Mouse (Mus musculus) urinary bladder, adult 18-20 months (tissue): ENCODE measurements around the gene Hus1.
A peak's percentile ranks its signal among the peaks of the same experiment; 100 is the strongest.

Source experiments
- DNase-seq, 2 experiments: peaks; one replicate each; pipeline ENCODE4 v3.0.0; 2022; ENCODE audit warnings: low spot score in 2 of 2, mixed read lengths in 2 of 2

Gene Hus1

DNA sequence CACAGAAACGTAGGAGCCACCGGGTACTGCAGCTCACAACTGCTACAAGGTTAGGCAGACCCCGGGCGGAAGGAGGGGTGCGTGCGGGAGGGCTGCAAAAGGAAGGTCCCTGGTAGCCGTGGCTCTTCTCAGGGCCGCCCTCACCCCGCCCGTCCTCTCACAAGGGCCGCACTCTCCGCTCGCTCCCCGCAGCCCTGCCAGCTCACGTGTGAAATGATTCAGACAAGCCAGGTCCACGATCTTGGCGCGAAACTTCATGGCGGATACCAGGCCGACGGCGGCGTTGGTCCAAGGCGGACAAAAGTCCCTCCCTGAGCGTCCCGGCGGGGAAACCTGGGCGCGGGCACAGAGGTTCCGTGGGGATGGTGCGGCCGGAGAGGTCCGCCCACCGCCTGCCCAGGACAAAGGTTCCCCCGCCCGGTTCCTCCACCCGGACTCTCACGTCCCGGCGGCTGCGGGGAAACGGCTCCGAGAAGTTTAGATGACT, at the start of gene Hus1:
Gene Hus1, minus strand, starts transcription at position 339 of the 487 bp plus-strand sequence.
- peak; percentile 81 to 90 for DNase-seq

DNA sequence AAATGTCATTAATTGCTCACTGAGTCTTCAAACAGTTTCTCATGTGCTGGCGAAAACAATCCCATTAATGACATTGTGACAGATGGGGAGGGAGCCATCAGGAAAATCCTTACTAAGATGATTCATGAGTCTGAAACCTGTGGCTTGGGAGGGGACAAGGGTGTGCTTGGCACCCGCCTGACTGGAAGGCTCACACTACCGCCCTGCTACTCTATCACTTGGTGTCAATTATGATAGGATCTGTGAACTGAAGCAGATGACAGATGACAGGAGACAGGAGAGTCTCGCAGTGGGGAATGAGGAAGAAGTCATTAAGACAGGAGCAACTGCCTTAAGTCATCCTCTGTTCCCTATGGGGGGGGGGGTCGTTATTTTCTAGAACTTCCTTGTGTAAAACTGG, 49.5 kb upstream of the Hus1 start:
- no peak for DNase-seq

DNA sequence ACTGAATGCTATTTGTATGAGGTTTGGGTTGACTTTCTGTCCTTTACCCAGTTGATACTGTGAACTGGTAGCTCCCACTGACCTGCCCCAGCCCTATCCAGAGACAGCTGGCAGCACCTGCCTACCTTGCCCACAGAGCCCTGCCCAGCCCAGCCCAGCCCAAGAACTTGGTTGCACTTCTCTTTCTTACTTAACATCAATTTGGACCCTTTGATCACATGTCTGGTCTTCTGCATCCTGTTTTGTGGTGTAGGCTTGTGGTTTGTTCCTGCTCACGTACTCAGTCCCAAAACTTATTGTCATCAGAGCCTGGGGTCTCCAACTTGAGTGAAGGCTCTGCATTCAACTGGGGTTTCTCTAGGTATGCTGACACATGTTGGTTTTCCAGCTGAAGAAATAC, 49.0 kb upstream of the Hus1 start:
- no peak for DNase-seq

DNA sequence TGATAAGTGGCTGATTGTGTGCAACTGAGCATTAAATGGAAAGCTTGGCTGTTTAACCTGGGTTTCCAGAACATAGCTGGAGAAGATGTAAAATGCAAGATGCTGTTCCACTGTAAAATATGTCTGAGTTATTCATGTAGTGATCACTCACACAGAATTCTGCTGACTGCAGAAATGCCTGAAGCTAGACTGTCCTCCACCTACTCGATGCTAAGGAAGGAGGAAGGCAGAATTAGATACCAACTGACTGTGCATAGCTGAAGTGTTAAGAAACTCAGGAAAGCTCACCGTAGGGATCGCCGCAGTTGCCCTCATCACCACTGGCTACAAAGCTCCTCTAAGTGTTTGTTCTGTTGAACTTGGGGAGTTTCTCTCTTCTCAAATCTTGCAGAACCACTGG, 46.7 kb upstream of the Hus1 start:
- DNase-seq = no peak

DNA sequence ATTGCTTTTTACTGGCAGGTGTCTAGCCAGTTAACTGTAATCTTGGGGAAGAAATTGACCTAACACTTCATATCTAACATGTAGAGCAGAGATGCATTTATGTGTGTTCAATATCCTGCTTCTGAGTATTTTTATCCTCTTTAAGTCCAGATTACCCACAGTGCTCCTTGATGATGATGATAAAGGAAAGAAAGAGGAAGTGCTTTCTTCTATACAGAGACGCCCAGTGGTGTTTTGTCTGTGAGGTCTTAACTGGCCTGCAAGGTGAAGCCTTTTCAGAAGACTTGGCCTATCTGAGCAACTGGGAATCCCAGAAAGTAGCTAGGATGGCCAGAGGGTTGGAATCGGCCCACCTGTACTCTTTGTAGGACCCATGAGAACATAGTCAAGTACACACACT, 45.9 kb upstream of the Hus1 start:
- no peak for DNase-seq

DNA sequence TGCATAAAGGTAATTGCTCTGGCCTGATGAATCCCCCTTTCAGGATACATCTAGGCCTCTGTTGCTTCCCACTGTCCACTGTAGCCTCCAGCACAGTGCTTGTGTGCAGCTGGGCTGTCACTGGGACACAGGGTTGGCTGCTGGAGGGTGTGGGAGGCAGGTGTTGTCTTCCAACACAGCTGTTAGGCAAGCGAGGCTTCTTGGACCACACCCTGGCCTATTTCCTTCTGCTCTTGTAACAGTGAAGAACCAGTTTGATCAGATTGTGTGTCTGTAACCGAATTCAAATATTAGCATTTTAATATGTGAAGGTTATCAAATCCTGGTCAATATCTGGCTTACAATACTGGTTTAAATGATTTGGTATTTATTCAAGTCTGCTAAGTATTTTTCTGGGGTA, 40.9 kb upstream of the Hus1 start:
- DNase-seq = no peak

DNA sequence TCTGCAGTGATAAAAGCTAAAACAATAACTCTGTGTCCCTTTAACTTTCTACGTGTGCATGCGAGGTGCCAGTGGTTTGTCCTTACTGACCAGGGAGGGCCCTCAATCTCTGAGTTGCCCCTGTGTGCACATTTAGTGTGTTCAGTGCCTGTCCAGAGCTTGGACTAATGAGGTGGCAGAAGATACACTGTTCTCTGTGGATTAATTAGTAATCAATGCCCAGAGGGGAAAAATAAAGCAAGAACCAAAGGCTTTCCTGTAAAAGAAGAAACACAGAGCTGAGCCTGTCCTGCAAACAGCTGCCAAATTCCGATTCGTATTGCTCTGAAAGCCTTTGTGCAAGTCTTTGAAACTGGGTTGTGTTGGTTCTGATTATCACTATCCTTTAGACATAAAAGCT, 39.2 kb upstream of the Hus1 start:
- no peak for DNase-seq

DNA sequence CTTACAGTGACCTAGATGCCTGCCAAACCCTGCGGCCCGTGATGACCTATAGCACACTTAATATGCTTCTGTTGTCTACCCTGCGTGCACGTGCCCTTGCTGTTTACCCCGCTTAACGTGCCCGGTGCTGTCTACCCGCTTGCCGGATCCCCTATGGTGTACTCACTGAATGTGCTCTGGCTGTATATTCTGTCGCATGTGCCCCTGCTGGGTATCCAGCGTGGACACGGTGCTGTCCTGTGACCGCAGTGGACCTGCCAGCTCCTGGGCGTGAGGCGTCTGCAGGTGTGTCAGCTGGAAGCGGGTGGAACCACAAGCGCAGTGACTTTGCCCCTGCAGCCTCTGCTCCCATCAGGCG, 37.7 kb upstream of the Hus1 start, which contains the start of gene Sun3:
Gene Sun3, minus strand, starts transcription at position 289 of the 358 bp plus-strand sequence.
- peak in 1 of 2 experiments; percentile 44 for DNase-seq

DNA sequence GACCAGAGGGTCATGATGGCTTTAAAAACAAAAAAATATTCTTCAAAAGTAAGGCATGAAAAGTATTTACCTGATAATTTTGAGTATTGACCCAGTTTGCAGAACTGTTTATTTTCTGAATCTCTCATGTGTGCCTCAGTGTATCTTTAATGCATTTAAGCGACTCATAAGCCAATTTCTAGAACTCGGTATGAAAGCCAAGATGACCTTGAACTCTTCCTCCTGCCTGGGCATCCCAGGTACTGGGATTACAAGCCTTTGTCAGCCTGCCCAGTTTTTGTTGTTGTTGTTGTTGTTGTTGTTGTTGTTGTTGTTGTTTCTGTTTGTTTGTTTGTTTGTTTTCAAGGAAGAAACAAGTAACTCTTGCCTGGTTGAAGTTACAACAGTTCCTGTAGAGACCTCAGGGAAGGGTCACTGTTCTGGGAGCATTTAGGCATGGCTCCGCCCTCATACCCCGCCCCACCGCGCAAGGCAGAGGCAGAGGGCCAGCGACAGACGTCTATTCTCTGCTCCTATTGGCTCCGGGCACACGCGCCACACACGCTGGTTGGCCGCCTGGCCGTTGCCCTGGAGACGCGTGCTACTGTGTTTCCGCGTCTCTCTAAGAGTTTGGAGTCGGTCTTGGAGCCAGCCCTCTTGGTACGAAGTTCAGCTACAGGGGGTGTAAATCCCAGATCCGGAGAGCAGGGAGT, 37.2 kb upstream of the Hus1 start, which contains the start of gene Gm11992:
Gene Gm11992, plus strand, starts transcription at position 584 of the 692 bp plus-strand sequence.
- peak; percentile 63 to 69 for DNase-seq

DNA sequence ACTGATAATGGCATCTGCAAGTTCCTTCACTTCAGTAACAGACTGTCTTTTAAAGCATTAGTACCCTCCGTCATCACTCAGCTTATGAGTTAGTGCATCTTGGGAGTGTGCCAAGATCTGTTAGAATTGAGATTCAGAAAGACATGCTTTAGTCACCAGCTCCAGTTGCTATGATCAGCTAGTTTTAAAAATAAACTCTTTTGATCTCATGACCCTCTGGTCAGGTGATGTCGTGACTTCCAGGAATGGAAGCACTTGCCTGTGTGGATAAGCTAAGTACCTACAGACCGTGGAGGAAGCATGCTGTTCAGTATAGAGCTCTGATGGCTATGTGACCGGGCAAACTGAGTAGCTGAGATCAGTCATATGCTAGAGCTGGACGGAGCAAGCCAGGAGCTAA, 36.1 kb upstream of the Hus1 start:
- no peak for DNase-seq

DNA sequence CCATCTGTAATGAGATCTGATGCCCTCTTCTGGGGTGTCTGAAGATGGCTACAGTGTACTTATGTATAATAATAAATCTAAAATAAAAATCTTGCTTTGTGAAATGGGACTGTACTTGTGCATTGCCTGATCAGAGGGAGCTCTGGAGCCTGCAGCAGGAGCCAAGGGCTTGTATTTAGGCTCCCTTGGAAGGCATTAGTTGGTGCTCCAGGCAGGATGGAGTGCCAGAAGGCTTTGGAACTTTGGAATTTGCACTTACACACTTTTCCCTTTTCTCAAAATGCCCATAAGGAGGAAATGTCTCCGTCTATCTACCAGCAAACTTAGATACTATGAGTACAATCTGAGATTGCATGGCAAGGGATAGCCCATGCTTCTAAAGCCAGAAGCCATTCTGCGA, 35.6 kb upstream of the Hus1 start:
- no peak for DNase-seq

DNA sequence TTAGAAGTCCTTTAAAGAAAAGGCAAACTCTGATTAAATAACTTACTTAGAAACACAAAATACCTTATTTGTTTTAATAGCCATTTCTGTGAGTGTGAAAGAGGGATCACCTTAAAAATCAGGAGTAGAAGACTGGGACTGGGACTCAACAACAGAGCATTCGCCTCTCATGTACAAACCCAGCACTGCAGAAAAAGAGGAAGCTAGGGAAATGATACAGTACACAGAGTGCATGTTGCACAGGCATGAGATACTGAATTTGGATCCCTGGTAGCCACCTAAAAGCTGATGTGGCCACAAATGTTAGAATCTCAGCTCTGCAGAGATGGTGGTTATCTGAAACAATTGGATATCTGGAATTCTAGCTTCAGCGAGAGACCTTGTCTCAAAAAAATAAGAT, 20.5 kb upstream of the Hus1 start:
- no peak for DNase-seq

DNA sequence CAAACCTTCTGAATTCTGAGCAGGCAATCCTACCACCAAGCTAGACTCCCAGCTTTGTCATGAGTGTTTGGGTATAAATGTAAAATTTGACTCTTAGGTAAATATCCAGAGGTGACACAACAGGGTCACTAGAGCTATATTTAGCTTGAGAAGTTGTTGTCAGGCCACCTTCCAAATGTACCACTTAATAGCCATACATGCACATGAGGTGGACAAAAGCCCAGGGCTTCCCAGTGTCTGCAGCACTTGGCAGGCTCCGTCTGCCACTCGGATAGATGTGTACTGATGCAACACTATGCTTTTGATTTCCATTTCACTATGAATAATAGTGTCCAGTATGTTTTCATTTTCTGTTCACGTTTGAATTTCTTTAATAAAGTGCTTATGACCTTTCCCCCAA, 14.2 kb upstream of the Hus1 start:
- no peak for DNase-seq

DNA sequence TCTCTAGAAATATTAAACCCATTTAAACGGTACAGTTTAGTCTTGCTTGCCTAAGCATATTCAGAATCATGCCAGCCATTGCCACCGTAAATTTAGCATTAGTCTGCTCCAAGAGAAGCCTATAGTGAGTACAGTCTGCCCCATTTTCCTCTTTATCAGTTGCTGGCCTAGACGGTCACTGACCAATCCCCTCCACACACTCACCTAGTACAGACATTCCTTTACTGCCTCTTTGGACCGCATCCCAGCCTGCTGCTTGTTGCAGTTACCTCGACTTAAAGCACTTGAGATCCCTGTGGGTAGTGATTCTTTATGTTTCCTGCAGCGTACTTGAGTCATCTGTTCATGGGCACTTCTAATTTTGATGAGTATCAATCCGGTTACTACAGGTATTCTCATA, 13.8 kb upstream of the Hus1 start:
- no peak for DNase-seq

DNA sequence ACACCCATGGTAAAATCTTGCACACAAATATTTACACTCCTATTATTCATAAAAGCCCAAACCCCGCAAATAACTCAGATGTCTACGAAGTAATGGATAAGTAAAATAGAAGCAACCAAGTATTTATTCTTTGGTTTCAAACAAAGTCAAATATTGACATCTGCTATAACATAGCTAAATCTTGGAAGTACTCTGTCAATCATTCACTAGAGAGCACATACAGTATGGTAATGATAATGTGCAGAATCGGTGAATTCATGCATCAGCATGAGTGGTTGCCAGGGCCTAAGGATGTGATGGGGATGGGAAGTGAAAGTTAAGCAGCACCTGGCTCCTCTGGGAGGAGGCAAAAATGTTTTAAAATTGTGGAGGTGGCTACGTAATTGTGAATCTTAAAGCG, 9.2 kb upstream of the Hus1 start:
- no peak for DNase-seq

DNA sequence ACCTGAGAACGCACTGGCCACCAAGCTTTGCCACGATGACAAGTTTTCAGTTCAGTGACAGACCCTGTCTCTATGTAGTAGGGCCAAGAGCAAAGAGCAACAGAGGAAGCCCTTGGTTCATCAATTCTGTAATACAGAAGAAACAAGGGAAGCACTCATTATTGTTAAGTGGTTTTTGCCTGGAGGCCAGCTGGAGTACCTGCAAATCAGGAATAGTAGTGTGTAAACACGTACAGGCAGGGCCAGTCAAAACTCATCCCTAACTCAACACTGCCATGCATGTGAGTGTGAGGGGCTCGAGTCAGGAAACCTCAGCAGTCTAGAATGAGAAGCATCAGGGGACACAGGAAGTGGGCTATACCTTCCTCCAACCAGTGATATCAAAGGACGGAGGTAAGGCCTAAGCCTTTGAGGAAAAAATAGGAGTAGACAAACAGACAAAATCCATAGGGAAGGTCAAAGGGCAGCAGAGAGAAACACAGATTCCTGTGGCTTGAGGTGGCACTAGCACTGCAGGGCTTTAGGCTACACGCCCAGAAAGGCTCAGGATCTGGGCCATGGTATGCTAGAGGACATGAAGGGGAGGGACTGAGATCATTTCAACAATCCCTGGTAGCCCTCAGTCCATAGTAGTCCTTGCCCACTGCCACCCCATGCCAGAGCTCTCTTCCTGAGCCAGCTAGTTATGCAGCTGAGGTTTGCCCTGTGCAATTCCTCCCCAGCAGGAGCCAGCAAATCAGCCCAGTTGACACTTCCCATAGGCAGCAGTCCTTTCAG, 7.7 kb upstream of the Hus1 start:
- DNase-seq = no peak

DNA sequence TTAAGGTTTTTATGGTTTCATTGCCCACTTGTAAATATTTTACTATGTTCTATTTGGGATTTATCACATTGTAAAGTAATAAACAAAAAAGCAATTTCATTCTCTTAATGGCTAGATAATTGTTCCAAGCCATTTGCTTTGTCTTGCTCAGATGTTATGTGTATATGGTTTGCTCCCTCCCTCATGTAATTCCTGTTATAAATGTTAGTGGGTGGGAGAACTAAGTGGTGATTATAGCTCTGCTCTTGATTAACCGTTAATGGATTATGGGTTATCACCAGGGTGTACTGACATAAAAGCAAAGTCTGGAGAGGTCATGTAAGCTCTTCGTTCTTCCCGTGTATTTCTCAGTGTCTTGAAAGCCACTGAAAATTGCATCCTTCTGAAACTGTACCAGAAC, 3.7 kb upstream of the Hus1 start:
- DNase-seq = no peak

DNA sequence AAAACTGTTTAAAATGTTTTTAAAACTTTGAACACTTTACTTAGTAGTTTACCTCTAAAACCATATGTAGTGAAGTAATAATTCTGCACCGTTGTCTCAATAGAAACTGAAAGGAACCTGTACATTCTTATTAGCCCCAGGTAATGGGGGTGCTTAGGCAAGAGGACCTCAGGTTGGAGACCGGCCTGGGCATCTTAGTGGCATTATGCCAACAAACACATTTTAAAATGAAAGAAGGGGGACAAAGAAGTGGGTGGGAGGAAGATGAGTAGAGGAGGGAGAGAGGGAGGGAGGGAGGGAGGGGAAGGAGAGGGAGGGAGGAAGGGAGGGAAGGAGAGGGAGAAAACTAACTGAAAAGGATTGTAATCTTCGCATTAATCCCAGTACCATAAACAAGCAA, 357 bp upstream of the Hus1 start:
- no peak for DNase-seq

DNA sequence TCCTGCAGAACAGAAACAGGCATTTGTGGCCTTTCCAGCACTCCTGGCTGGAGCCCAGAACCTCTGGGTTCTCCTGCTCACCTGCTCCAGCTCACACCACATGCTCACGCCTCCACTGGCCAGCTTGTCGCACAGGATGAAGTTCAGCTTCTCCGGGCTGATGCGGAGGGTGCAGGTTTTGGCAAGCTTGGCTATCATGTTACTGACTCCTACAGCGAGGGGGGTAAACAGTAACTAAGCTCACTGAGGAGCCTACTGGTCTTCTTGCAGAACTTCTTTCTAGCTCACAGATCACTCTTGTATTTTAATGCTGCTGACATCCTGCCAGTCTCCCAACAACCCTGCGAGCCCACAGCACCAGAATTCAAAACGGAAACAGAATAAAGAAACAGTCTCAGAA, 575 bp downstream of the Hus1 start:
- peak; percentile 4 to 20 for DNase-seq

DNA sequence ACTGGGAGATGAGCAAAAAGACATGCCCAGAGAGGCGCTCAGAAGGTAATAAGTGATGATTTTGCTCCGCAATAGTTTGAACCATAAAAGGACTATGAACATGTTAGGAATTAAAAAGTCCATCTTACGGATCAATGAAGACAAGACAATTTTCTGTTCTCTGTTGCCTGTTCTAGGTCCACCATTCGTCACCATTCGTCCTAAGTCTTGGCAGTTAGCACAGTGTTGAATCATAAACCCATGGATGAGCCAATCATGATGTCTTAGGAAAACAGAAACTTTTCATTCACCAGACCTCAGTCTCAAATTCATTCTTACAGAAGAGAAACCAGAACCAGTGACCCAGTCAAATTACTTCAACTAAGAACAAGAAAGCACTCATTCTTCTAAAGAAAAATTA, 2.2 kb downstream of the Hus1 start:
- DNase-seq = no peak

DNA sequence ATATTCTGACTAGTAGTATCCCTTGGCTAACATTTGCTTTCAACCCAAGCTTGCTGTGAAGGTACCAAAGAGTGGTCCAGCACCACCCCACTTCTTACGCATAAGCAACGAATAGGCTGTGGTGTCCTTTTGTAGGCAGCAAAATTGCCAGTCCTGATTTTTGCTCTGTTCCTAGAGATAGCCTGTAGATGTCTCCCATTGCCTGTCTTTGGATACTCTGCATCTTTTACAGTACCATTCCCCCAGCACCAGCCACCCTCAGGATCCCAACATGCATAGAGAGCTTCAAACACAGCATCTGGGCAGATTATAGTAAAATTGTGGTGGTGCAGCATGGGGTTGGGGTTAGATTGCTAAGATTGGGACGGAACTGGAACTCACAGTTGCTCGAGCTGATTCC, 22.9 kb downstream of the Hus1 start:
- DNase-seq = no peak

DNA sequence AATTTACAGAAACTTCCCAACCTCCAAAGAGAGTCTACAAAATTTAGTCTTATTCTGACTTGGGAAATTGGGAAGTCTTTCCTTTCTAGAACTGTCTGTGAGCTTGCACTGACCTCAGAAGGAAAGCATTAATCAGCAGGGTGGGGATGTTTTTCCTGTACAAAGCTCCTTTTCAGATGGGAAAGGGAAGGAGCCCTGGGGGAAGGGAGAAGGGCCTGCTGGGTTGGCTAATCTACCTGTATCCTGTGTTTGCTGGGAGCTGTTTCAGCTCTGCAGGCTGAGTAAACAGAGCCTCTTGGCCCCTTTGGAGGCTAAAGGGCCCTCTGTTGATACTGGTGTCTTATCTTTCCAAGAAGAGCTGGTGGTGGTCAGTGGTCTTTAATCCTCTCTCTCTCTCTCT, 24.9 kb downstream of the Hus1 start:
- DNase-seq = peak in 1 of 2 experiments; percentile 5

DNA sequence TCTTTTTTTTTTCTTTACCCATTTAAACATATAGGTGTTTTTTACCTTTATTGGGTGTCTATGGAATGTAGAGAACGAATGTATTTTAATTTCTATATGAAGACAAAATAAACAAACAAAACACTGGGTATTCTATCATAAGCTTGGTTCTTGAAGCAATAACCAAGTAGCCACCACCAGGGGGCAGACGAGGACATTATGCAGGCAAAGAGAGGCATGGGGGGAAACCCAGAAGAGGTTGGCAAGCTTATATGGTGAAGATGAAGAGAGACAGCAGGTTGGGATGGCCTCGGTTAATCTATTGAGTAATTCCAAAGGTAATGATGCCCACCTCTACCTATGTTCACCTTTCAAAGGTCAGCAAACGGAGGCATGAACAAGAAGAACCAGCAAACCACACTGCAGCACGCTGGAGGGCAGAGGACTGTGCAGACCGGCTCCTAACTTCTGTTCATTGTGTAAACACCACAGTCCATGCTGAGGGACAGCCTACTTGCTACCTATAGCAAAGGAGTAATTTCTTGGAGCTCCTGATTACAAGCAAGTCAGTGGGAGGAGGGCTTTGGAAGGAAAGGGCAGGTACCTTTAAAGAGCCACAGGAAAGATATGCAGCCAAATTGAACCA, 27.6 kb downstream of the Hus1 start:
- peak; percentile 25 to 50 for DNase-seq
